Comparison of ENCODE assay signal across 8 mouse cellular contexts in genomic region chr15:27927614-27928013, GRCm38 (mm10).
"Had no signal": no experiment of that assay in that cellular context is flagged by ENCODE, and none has a peak within 500 bp of the region (broad histone marks: within the 10 kb centered on the region; RNA-seq: fewer than 3 reads in every experiment).

No protein-coding gene starts in this region.

- H3K27me3 ChIP-seq: neural tube, embryonic 15.5 days; stomach, embryonic 15.5 days had no signal

- H3K9ac ChIP-seq: neural tube, embryonic 15.5 days; stomach, embryonic 15.5 days had no signal

- DNase-seq: retina, postnatal 1 day; right cerebral cortex, adult 18-20 months; right cerebral cortex, postnatal 14 days; right cerebral cortex, postnatal 25 days; right cerebral cortex, postnatal 4 days had no signal

- H3K27ac ChIP-seq: neural tube, embryonic 15.5 days; stomach, embryonic 15.5 days; stomach, postnatal 0 days had no signal

- H3K9me3 ChIP-seq: neural tube, embryonic 15.5 days; stomach, embryonic 15.5 days had no signal

- H3K36me3 ChIP-seq: neural tube, embryonic 15.5 days; stomach, embryonic 15.5 days had no signal

- H3K4me2 ChIP-seq: neural tube, embryonic 15.5 days; stomach, embryonic 15.5 days had no signal

- H3K4me3 ChIP-seq: neural tube, embryonic 15.5 days; stomach, embryonic 15.5 days had no signal
